Mouse (Mus musculus) macrophage (primary cell): ENCODE results near the gene Anapc11. TPM values are rescaled to one million over a fixed set of nuclear protein-coding genes. Genes with fewer than 3 reads are reported as not detected.
"Not testable (repeated sequence)": the region's sequence is repeated elsewhere in the genome, so short reads cannot be mapped to it uniquely, and the experiment has no call there.

Experiments used
- H3K27ac ChIP-seq: fragments of 350-480 bp; formaldehyde crosslinking; 2 replicates; pipeline ENCODE4 v1.9.0; 2021
- H3K36me3 ChIP-seq: fragments of 350-480 bp; formaldehyde crosslinking; 2 replicates; pipeline ENCODE4 v1.9.0; 2021; ENCODE audit errors: inconsistent target
- H3K4me3 ChIP-seq: fragments of 350-480 bp; formaldehyde crosslinking; 2 replicates; pipeline ENCODE4 v1.9.0; 2021; ENCODE audit errors: inconsistent target
- H3K79me2 ChIP-seq: fragments of 350-480 bp; formaldehyde crosslinking; 2 replicates; pipeline ENCODE4 v1.9.0; 2021; ENCODE audit errors: inconsistent target
- WGBS: methylation state at CpG from one replicate; pipeline ENCODE4 v1.1.7; 2026; ENCODE audit warnings: inconsistent platforms; ENCODE audit not compliant: missing documents; 5-methylcytosine and 5-hydroxymethylcytosine counted together
- polyA plus RNA-seq: library from polyadenylated mRNA; stranded (reverse); fragments of 250-400 nt; gene quantifications from 3 replicates; pipeline ENCODE4 v1.2.4, GENCODE M21; 2018; ENCODE audit warnings: inconsistent platforms

The Anapc11 gene
- polyA plus RNA-seq, 1 experiment from 2014 or later: 40.4 TPM

DNA sequence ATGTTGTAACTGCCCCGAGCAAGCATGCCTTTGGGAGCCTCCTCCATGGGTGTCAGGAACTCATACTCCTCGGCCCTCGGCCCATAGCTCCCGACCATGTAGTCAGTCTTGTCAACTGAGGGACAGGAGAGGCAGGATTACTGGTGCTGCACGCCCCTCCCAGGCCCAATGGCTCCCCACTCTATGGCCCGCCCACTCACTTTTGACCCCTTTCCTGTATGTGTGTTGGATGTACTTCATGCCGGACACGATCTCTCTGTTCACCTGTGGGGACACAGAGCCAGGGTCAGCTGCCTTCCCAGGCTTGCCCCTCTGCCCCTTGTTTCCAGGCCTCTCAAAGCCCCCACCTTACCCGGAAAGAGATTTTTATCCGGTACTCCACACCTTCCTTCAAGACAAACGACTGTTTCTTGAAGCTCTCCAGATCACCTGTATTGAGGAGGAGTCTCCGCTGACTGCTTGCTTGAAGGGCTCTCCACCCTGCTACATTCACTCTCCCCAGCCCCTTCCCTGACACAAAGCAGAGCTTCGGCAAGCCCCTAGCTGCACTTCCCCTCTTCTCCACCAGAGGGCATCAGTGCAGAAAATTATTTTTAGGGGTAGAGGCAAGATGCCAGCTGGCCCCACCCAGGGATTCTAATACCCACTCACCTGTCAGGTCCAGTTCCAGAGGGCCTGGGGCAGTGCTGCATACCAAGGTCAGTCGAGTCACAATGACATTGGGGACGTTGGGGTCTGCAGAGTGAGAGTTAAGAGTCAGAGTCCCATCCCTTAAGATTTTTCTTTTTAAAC, 18.7 kb upstream of the Anapc11 start:
- Histone ChIP-seq H3K79me2 (peaks cover 45% of the 10 kb centered on the region), H3K36me3 (peaks cover 19% of the 10 kb centered on the region), H3K27ac (peak overlapping the region; percentile 91), H3K4me3 (peak overlapping the region; percentile 89)
- 66% methylated on average over 8 of the region's 15 CpGs for WGBS

DNA sequence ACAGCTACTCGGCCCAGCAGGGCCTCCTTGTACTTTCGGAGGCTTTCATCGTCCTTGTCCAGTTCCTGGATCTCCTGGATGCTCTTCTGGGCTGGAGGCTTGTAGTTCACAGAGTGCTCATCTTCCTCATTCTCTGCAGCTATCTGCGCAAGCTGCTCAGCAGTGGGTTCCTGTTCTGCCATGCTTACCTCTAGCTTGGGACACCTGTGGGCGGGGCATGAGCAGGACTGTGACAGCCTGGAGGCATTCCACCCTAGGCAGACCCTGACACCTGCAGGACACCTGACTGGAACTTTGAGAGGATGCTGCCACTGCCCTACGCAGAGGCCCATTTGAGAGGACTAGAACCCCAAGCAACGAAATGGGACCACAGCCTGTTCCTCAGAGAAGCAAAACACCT, 18.0 kb upstream of the Anapc11 start:
- H3K27ac ChIP-seq: peak overlapping the region; percentile 91
- H3K36me3 ChIP-seq: peaks cover 19% of the 10 kb centered on the region
- WGBS: 41% methylated on average over 7 of the region's 7 CpGs
- peaks cover 38% of the 10 kb centered on the region for H3K79me2 ChIP-seq
- peak overlapping the region; percentile 89 for H3K4me3 ChIP-seq

DNA sequence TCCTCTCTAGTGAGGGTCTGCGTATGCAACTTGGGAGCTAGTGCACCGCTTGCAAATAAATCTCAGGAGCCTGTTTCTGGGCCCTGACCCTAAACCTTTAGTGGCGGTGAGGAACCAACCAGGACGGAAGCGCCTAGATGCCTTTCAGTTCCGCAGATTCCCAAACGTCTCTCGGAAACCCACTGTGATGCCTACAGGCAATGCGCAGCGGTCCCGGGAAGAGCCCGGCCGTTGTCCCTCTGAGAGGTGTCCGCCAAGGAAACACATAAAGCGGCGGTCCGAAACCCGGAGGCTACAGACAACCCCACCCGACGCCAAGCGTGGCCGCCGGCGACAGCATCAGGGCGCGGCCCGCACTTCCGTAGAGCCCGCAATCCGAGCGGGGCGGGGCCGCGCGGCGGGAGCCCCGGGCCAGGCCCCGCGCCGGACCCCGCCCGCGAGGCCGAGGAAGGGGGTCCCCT, 17.3 kb upstream of the Anapc11 start:
- WGBS: under 1% methylated on average over 40 of the region's 44 CpGs
- Histone ChIP-seq H3K79me2 (peaks cover 33% of the 10 kb centered on the region), H3K4me3 (peak overlapping the region; percentile 89), H3K36me3 (peaks cover 19% of the 10 kb centered on the region), H3K27ac (peak overlapping the region; percentile 91)

- WGBS: 2% methylated on average over 68 of the region's 75 CpGs
- peaks cover 25% of the 10 kb centered on the region for H3K36me3 ChIP-seq
- peaks cover 33% of the 10 kb centered on the region for H3K79me2 ChIP-seq
- H3K27ac ChIP-seq: peak within 1 kb of the TSS; percentile 91
- H3K4me3 ChIP-seq: peak within 1 kb of the TSS; percentile 89
Measured at GRCm38 (mm10) chr11:120581490-120582267, 16.5 kb upstream of the Anapc11 start, which contains the start of gene Arhgdia. Arhgdia (minus strand) TSS chr11:120581624.

DNA sequence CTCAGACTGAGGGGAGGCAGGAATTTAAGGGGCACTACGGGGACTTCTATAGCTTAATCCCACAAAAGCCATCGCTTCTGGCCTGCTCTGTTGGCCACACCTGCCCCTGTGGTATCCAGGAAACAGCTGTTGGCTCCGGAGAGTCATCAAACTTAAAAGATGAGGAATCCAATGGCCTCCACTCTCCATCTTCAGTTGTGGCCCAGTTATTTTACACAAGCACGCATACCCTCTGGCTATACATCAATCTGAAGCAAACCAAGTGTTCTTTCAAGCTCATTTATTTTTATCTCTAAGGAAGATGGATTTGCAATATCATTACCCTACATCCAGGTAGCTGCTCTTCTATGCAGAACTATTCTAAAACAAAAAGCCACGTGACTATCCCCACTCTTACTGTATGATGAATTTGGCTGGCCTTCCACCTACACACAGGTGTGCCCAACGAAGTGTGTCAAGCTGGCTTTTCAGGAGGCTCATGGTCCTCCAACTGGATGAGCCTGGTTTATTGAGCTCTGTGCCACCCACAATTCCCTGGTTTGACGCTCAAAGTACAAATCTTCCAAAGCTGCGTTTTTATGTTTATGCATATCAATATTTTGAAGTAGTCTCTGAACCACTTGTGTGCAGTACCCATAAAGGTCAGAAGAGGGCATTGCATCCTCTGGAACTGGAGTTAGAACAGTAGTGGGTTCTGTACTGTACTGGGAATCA, 15.8 kb upstream of the Anapc11 start:
- Histone ChIP-seq H3K36me3 (peaks cover 32% of the 10 kb centered on the region), H3K79me2 (peaks cover 33% of the 10 kb centered on the region), H3K27ac (peak overlapping the region; percentile 89), H3K4me3 (peak overlapping the region; percentile 39)
- 62% methylated on average over 8 of the region's 8 CpGs for WGBS

GRCm38 (mm10) chr11:120582982-120583293, 15.3 kb upstream of the Anapc11 start:
- Histone ChIP-seq H3K79me2 (peaks cover 31% of the 10 kb centered on the region), H3K36me3 (peaks cover 33% of the 10 kb centered on the region)
- H3K4me3 ChIP-seq, H3K27ac ChIP-seq: not testable (repeated sequence)
- WGBS: 95% methylated on average over 2 of the region's 2 CpGs

- Histone ChIP-seq H3K27ac (no peak overlapping the region), H3K4me3 (no peak overlapping the region), H3K79me2 (peaks cover 21% of the 10 kb centered on the region), H3K36me3 (peaks cover 32% of the 10 kb centered on the region)
- 88% methylated on average over 1 of the region's 1 CpGs for WGBS
Measured at GRCm38 (mm10) chr11:120583937-120584336, 14.3 kb upstream of the Anapc11 start.

DNA sequence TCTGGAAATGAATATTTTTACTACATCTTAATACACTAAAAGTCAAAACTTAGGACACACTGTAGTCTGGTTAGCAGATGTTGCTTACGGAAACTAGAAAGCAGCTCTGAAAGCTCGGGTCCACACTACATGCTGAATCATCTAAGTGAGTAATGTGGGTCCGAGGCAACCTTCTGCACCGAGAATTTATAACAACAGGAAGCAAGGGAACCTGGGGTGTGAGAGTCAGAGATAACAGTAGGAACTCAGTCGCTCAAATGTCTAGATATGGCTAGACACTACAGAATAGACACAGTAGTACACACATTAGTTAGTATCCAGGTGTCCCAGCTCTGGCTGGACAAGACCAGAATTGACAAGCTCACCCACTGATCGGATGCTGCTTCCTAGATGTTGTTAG, 9.7 kb upstream of the Anapc11 start:
- 60% methylated on average over 6 of the region's 6 CpGs for WGBS
- Histone ChIP-seq H3K36me3 (peaks cover 51% of the 10 kb centered on the region; the same call in 1 of the 2 replicates), H3K4me3 (no peak overlapping the region), H3K27ac (no peak overlapping the region), H3K79me2 (peaks cover 26% of the 10 kb centered on the region)

- Histone ChIP-seq H3K27ac (peak overlapping the region; percentile 49), H3K79me2 (peaks cover 66% of the 10 kb centered on the region), H3K36me3 (peaks cover 54% of the 10 kb centered on the region; the same call in 1 of the 2 replicates), H3K4me3 (peak overlapping the region; percentile 75)
- 3% methylated on average over 95 of the region's 99 CpGs for WGBS
Measured at GRCm38 (mm10) chr11:120597240-120598235, 683 bp upstream of the Anapc11 start.

DNA sequence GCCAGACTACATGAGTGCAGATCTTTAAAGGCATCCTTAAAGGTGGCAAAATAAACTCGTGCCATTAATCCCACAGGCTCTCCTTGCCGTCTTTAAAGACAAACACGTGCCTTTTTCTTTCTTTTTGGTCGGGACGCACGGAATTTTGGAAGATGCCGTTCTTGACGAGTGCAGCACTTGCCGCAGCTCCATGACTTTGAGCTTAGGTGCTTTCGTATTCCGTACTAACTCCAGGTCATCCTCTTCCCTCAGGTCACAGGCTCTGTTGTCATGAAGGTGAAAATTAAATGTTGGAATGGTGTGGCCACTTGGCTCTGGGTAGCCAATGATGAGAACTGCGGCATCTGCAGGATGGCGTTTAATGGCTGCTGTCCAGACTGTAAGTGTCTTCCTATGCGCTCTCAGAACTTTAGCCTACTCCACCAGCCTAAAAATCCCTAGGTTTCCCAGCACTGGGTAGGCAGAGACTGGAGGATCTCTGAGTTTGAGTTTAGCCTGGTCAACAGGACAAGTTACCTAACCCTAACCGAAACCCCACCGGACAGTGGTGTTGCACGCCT, 849 bp downstream of the Anapc11 start:
- peaks cover 54% of the 10 kb centered on the region; the same call in 1 of the 2 replicates for H3K36me3 ChIP-seq
- H3K79me2 ChIP-seq: peaks cover 51% of the 10 kb centered on the region
- H3K27ac ChIP-seq: peak overlapping the region; percentile 85
- WGBS: 48% methylated on average over 16 of the region's 17 CpGs
- H3K4me3 ChIP-seq: peak overlapping the region; percentile 55

GRCm38 (mm10) chr11:120600716-120601115, 2.5 kb downstream of the Anapc11 start:
- 81% methylated on average over 3 of the region's 3 CpGs for WGBS
- H3K79me2 ChIP-seq: peaks cover 35% of the 10 kb centered on the region
- no peak overlapping the region for H3K27ac ChIP-seq
- H3K36me3 ChIP-seq: peaks cover 52% of the 10 kb centered on the region; the same call in 1 of the 2 replicates
- H3K4me3 ChIP-seq: no peak overlapping the region

GRCm38 (mm10) chr11:120603545-120603944, 5.3 kb downstream of the Anapc11 start:
- H3K79me2 ChIP-seq: peaks cover 15% of the 10 kb centered on the region
- no peak overlapping the region for H3K27ac ChIP-seq
- H3K4me3 ChIP-seq: no peak overlapping the region
- H3K36me3 ChIP-seq: peaks cover 45% of the 10 kb centered on the region; the same call in 1 of the 2 replicates
- WGBS: 95% methylated on average over 2 of the region's 2 CpGs

GRCm38 (mm10) chr11:120605667-120606066, 7.4 kb downstream of the Anapc11 start:
- Histone ChIP-seq H3K4me3 (no peak overlapping the region), H3K79me2 (no peaks in the 10 kb centered on the region), H3K27ac (no peak overlapping the region), H3K36me3 (peaks cover 53% of the 10 kb centered on the region; the same call in 1 of the 2 replicates)
- 89% methylated on average over 7 of the region's 7 CpGs for WGBS
